Mouse (Mus musculus): ENCODE data around the gene Wfikkn2.

GRCm38 (mm10) chr11:94281199-94282181 lies 35.7 kb upstream of the Wfikkn2 start, which contains the start of gene Gm21885:
- no peak for TF ChIP-seq CTCF (IDR thresholded peaks at IDR 0.05; ENCODE audit: low read depth, low read length)
- no peak for TF ChIP-seq EP300 (IDR thresholded peaks at IDR 0.05; ENCODE audit: insufficient read depth, low read depth, low read length)
